Mouse (Mus musculus) heart, postnatal 0 days (tissue): Measurements from ENCODE around the gene Nfix.

Experiments
- CTCF ChIP-seq: IDR thresholded peaks from 2 replicates; pipeline ENCODE4 v1.5.1; 2016; ENCODE audit warnings: antibody characterized with exemption, control low read depth, low read depth
- EP300 ChIP-seq: IDR thresholded peaks from 2 replicates; pipeline ENCODE4 v1.6.1; 2016; ENCODE audit warnings: antibody characterized with exemption, low read depth

DNA sequence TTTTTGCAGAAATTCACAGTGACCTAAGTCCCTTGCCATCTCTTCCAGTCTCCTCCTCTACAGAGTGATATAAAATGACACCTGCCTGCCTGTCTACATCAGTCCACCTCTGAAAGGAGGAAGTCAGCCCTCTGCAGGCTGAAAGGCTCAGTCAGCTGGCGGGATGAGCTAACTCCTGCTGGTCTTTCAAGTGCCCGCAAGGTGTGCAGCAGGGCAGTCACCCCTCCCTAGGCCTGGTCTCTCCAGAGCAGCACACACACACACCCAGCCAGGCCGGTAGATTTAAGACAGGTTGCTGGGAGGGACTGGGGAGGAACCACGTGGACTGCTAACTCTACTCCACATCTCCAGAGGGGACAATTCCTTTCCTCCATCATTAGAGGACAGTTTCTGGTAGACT is 36.0 kb downstream of the Nfix start:
- TF ChIP-seq CTCF (no peak), EP300 (no peak)
